Mouse (Mus musculus) MEL (cell line): ENCODE data around the gene Tex9. TPM values are rescaled to one million over a fixed set of nuclear protein-coding genes. Genes with fewer than 3 reads are reported as not detected.
A peak's percentile ranks its signal among the peaks of the same experiment; 100 is the strongest.

Source experiments
- DNase-seq: peaks from one replicate; pipeline ENCODE4 v3.0.0; 2011; ENCODE audit warnings: low read depth, low spot score
- H3K27ac ChIP-seq: 2 replicates; pipeline ENCODE4 v1.5.1; 2012; ENCODE audit warnings: low read depth, mild to moderate bottlenecking, control low read depth, low read length, moderate library complexity; ENCODE audit not compliant: control insufficient read depth
- H3K27me3 ChIP-seq, 2 experiments: fragments of 150-350 bp in 1 of 2; sonication (generic) in 1 of 2; 2 replicates each; pipeline ENCODE4 v1.6.1; 2012; ENCODE audit warnings: low read length in 2 of 2, mild to moderate bottlenecking in 2 of 2, improper control_type of control experiment in 1 of 2, moderate library complexity in 1 of 2; ENCODE audit not compliant: insufficient read depth in 2 of 2, control insufficient read depth in 1 of 2
- H3K36me3 ChIP-seq, 2 experiments: 2 replicates each; pipeline ENCODE4 v1.6.1; 2012 to 2014; ENCODE audit warnings: low read length in 2 of 2, improper control_type of control experiment in 1 of 2, inconsistent platforms in 1 of 2, mild to moderate bottlenecking in 1 of 2; ENCODE audit not compliant: insufficient read depth in 2 of 2, control insufficient read depth in 1 of 2
- H3K4me1 ChIP-seq, 2 experiments: fragments of 150-350 bp in 1 of 2; sonication (generic) in 1 of 2; 2 replicates each; pipeline ENCODE4 v1.6.1; 2012; ENCODE audit warnings: low read length in 2 of 2, improper control_type of control experiment in 1 of 2, mild to moderate bottlenecking in 1 of 2; ENCODE audit not compliant: insufficient read depth in 2 of 2, control insufficient read depth in 1 of 2
- H3K4me3 ChIP-seq, 2 experiments: fragments of 150-350 bp in 1 of 2; sonication (generic) in 1 of 2; 2 replicates each; pipeline ENCODE4 v1.5.1; 2012; ENCODE audit warnings: low read depth in 2 of 2, low read length in 2 of 2, mild to moderate bottlenecking in 2 of 2, moderate library complexity in 2 of 2, control low read depth in 1 of 2, improper control_type of control experiment in 1 of 2; ENCODE audit not compliant: control insufficient read depth in 1 of 2, insufficient read depth in 1 of 2
- H3K79me2 ChIP-seq: 2 replicates; pipeline ENCODE4 v1.6.1; 2012; ENCODE audit warnings: mild to moderate bottlenecking, low read length, moderate library complexity; ENCODE audit not compliant: control insufficient read depth, poor library complexity, insufficient read depth
- H3K9ac ChIP-seq: 2 replicates; pipeline ENCODE4 v1.6.1; 2012; ENCODE audit warnings: low read depth, mild to moderate bottlenecking, control low read depth, low read length, moderate library complexity; ENCODE audit not compliant: control insufficient read depth, poor library complexity, severe bottlenecking
- H3K9me3 ChIP-seq: fragments of 150-350 bp; sonication (generic); replicated peaks from 2 replicates; pipeline ENCODE4 v1.6.1; 2012; ENCODE audit warnings: mild to moderate bottlenecking, low read length, improper control_type of control experiment, moderate library complexity; ENCODE audit not compliant: insufficient read depth
- BHLHE40 ChIP-seq: IDR thresholded peaks from 2 replicates; pipeline ENCODE4 v1.6.1; 2012; ENCODE audit warnings: low read depth, mild to moderate bottlenecking, inconsistent platforms, low read length, improper control_type of control experiment, borderline replicate concordance
- CHD1 ChIP-seq: IDR thresholded peaks from 2 replicates; pipeline ENCODE4 v1.6.1; 2012; ENCODE audit warnings: low read depth, mild to moderate bottlenecking, inconsistent platforms, low read length, improper control_type of control experiment
- E2F4 ChIP-seq: IDR thresholded peaks from 2 replicates; pipeline ENCODE4 v1.6.1; 2011; ENCODE audit warnings: low read depth, low read length, improper control_type of control experiment, borderline replicate concordance
- ELF1 ChIP-seq: IDR thresholded peaks from 2 replicates; pipeline ENCODE4 v1.6.1; 2014; ENCODE audit warnings: low read depth, mild to moderate bottlenecking, inconsistent platforms, low read length, improper control_type of control experiment, moderate library complexity
- ETS1 ChIP-seq: IDR thresholded peaks from 2 replicates; pipeline ENCODE4 v1.6.1; 2012; ENCODE audit warnings: low read depth, mild to moderate bottlenecking, inconsistent platforms, low read length, improper control_type of control experiment, moderate library complexity
- GABPA ChIP-seq: IDR thresholded peaks from 2 replicates; pipeline ENCODE4 v1.6.1; 2012; ENCODE audit warnings: low read depth, mild to moderate bottlenecking, inconsistent platforms, low read length, improper control_type of control experiment, moderate library complexity
- GATA1 ChIP-seq: IDR thresholded peaks from 2 replicates; pipeline ENCODE4 v1.6.1; 2011; ENCODE audit warnings: low read depth, low read length, improper control_type of control experiment
- JUND ChIP-seq: IDR thresholded peaks from 2 replicates; pipeline ENCODE4 v1.6.1; 2011; ENCODE audit warnings: low read depth, mild to moderate bottlenecking, improper control_type of control experiment, low read length
- KAT2A ChIP-seq: conservative IDR thresholded peaks from 2 replicates; pipeline ENCODE4 v1.6.1; 2012; ENCODE audit warnings: low read depth, low read length, improper control_type of control experiment, inconsistent platforms
- MAFK ChIP-seq: IDR thresholded peaks from 2 replicates; pipeline ENCODE4 v1.6.1; 2011; ENCODE audit warnings: low read depth, mild to moderate bottlenecking, low read length, improper control_type of control experiment, borderline replicate concordance
- MAX ChIP-seq: IDR thresholded peaks from 2 replicates; pipeline ENCODE4 v1.6.1; 2011; ENCODE audit warnings: low read length, improper control_type of control experiment
- MEF2A ChIP-seq: IDR thresholded peaks from 2 replicates; pipeline ENCODE4 v1.6.1; 2014; ENCODE audit warnings: low read depth, mild to moderate bottlenecking, inconsistent platforms, low read length, improper control_type of control experiment; ENCODE audit not compliant: poor library complexity, insufficient replicate concordance, severe bottlenecking; ENCODE audit errors: extremely low read depth
- MXI1 ChIP-seq: IDR thresholded peaks from 2 replicates; pipeline ENCODE4 v1.6.1; 2011; ENCODE audit warnings: mild to moderate bottlenecking, low read depth, low read length, improper control_type of control experiment
- MYC ChIP-seq: IDR thresholded peaks from 2 replicates; pipeline ENCODE4 v1.6.1; 2011; ENCODE audit warnings: low read depth, mild to moderate bottlenecking, low read length, improper control_type of control experiment, moderate library complexity
- NRF1 ChIP-seq: IDR thresholded peaks from 2 replicates; pipeline ENCODE4 v1.6.1; 2014; ENCODE audit warnings: low read depth, mild to moderate bottlenecking, inconsistent platforms, low read length, improper control_type of control experiment, moderate library complexity; ENCODE audit not compliant: poor library complexity, insufficient read depth, severe bottlenecking
- POLR2A ChIP-seq, 2 experiments: IDR thresholded peaks; 2 replicates each; pipeline ENCODE4 v1.6.1; 2011 to 2012; ENCODE audit warnings: low read length in 2 of 2, mild to moderate bottlenecking in 2 of 2, control low read depth in 1 of 2, improper control_type of control experiment in 1 of 2, low read depth in 1 of 2, moderate library complexity in 1 of 2; ENCODE audit not compliant: control insufficient read depth in 1 of 2, insufficient read depth in 1 of 2, poor library complexity in 1 of 2
- POLR2AphosphoS2 ChIP-seq: IDR thresholded peaks from 2 replicates; pipeline ENCODE4 v1.6.1; 2011; ENCODE audit warnings: low read length, improper control_type of control experiment
- POLR2AphosphoS5 ChIP-seq: IDR thresholded peaks from 2 replicates; pipeline ENCODE4 v1.6.1; 2012; ENCODE audit warnings: low read depth, borderline replicate concordance, mild to moderate bottlenecking, inconsistent platforms, low read length, moderate library complexity, mixed read lengths
- RCOR1 ChIP-seq: IDR thresholded peaks from 2 replicates; pipeline ENCODE4 v1.6.1; 2012; ENCODE audit warnings: low read depth, mild to moderate bottlenecking, inconsistent platforms, low read length, improper control_type of control experiment
- SIN3A ChIP-seq: IDR thresholded peaks from 2 replicates; pipeline ENCODE4 v1.6.1; 2012; ENCODE audit warnings: low read length, improper control_type of control experiment, inconsistent platforms
- TAL1 ChIP-seq: IDR thresholded peaks from 2 replicates; pipeline ENCODE4 v1.6.1; 2012; ENCODE audit warnings: mild to moderate bottlenecking, inconsistent platforms, low read length, moderate library complexity, mixed read lengths
- TBP ChIP-seq: IDR thresholded peaks from 2 replicates; pipeline ENCODE4 v1.8.0; 2011; ENCODE audit warnings: low read depth, low read length, improper control_type of control experiment
- TCF12 ChIP-seq: IDR thresholded peaks from 2 replicates; pipeline ENCODE4 v1.6.1; 2014; ENCODE audit warnings: low read depth, mild to moderate bottlenecking, inconsistent platforms, low read length, improper control_type of control experiment, moderate library complexity
- UBTF ChIP-seq: IDR thresholded peaks from 2 replicates; pipeline ENCODE4 v1.6.1; 2012; ENCODE audit warnings: low read depth, mild to moderate bottlenecking, inconsistent platforms, low read length, improper control_type of control experiment, moderate library complexity, borderline replicate concordance; ENCODE audit not compliant: insufficient read depth
- USF1 ChIP-seq: IDR thresholded peaks from 2 replicates; pipeline ENCODE4 v1.6.1; 2014; ENCODE audit warnings: low read depth, mild to moderate bottlenecking, inconsistent platforms, low read length, improper control_type of control experiment, moderate library complexity
- USF2 ChIP-seq, 2 experiments: IDR thresholded peaks; 2 replicates each; pipeline ENCODE4 v1.6.1; 2011 to 2012; ENCODE audit warnings: improper control_type of control experiment in 2 of 2, low read length in 2 of 2, borderline replicate concordance in 1 of 2, inconsistent platforms in 1 of 2, low read depth in 1 of 2, mild to moderate bottlenecking in 1 of 2; ENCODE audit not compliant: insufficient read depth in 1 of 2
- ZC3H11A ChIP-seq: IDR thresholded peaks from 2 replicates; pipeline ENCODE4 v1.6.1; 2012; ENCODE audit warnings: low read depth, mild to moderate bottlenecking, inconsistent platforms, low read length, improper control_type of control experiment
- ZKSCAN1 ChIP-seq: IDR thresholded peaks from 2 replicates; pipeline ENCODE4 v1.6.1; 2012; ENCODE audit warnings: low read depth, mild to moderate bottlenecking, inconsistent platforms, low read length, improper control_type of control experiment, moderate library complexity
- ZNF384 ChIP-seq: IDR thresholded peaks from 2 replicates; pipeline ENCODE4 v1.6.1; 2012; ENCODE audit warnings: low read depth, mild to moderate bottlenecking, inconsistent platforms, low read length, improper control_type of control experiment
- polyA plus RNA-seq, 2 experiments: library from polyadenylated mRNA; stranded (reverse) in 1 of 2; unstranded in 1 of 2; fragments of >175 nt in 1 of 2; fragments of >200 nt in 1 of 2; gene quantifications; 2 replicates each; pipeline versions ENCODE4 v1.2.1 to v1.2.4; 2012; ENCODE audit warnings: low replicate concordance in 2 of 2, low read depth in 1 of 2; ENCODE audit not compliant: insufficient read length in 2 of 2, insufficient read depth in 1 of 2, missing spikeins in 1 of 2
- total RNA-seq: library from RNA; depleted of rRNA; stranded (reverse); fragments of 300-350 nt; gene quantifications from 2 replicates; pipeline ENCODE4 v1.2.3, GENCODE M21; 2012

Tex9 gene
- total and polyA plus RNA-seq, 3 experiments, result 7.0 to 17.1 TPM; not detected in 1

GRCm38 (mm10) chr9:72530824-72531223 lies 38.8 kb upstream of the Tex9 start:
- peak overlapping the region; percentile 73 to 84 for H3K4me3 ChIP-seq
- no peak for TF ChIP-seq POLR2AphosphoS5
- no peak for TF ChIP-seq ZNF384
- TF ChIP-seq SIN3A, result no peak
- TF ChIP-seq MAFK, result no peak
- TF ChIP-seq TCF12, result no peak
- TF ChIP-seq, all 39 proteins: peak for 0
- Histone ChIP-seq H3K9me3 (no peaks in the 10 kb centered on the region), H3K27me3 (no peaks in the 10 kb centered on the region), H3K79me2 (peaks cover 18% of the 10 kb centered on the region), H3K4me1 (peaks cover 10% of the 10 kb centered on the region in 2 experiments; a peak in 3 of 4 replicates), H3K27ac (peak overlapping the region; percentile 76), H3K9ac (peak overlapping the region; percentile 100), H3K36me3 (peaks cover 0 to 19% of the 10 kb centered on the region in 2 experiments; a peak in 2 of 4 replicates)
- peak; percentile 62 for DNase-seq

DNA sequence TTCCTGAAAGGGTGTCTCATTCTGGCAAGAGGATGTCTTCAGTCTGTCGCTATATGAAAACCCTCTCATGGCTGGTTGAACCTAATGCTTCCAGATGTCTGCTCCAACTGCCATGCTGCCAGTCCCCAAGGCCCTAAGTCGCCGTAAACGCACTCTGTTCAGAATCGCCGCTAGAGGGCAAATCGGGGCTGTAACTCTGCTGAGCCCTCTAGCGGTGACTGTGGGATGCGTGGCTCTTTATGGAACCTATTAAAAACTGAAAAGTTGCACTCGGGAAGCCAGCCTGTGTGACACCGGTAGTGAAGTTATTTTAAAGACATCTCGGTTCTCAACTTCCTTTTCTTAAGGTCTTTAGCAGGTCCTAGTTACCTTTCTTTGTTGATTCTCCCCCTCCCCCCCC lies 38.2 kb upstream of the Tex9 start:
- Histone ChIP-seq H3K9me3 (no peaks in the 10 kb centered on the region), H3K4me3 (peak overlapping the region; percentile 37 to 42), H3K36me3 (peaks cover 0 to 17% of the 10 kb centered on the region in 2 experiments; a peak in 2 of 4 replicates), H3K27ac (peak overlapping the region; percentile 64), H3K27me3 (no peaks in the 10 kb centered on the region), H3K79me2 (peaks cover 15% of the 10 kb centered on the region), H3K4me1 (peaks cover 10% of the 10 kb centered on the region in 2 experiments; a peak in 3 of 4 replicates), H3K9ac (peak overlapping the region; percentile 100)
- DNase-seq, result peak; percentile 98
- no peak for TF ChIP-seq ZKSCAN1
- TF ChIP-seq TBP, result peak; percentile 84
- TF ChIP-seq CHD1, result no peak
- no peak for TF ChIP-seq E2F4
- TF ChIP-seq USF2 (IDR thresholded peaks at IDR 0.05; ENCODE audit: borderline replicate concordance in 1 of 2, insufficient read depth in 1 of 2, low read depth in 1 of 2, low read length in 2 of 2), result no peak
- peak; percentile 68 for TF ChIP-seq ZC3H11A
- TF ChIP-seq ELF1, result peak; percentile 73
- TF ChIP-seq TCF12, result peak; percentile 71
- TF ChIP-seq MAX, result peak; percentile 83
- TF ChIP-seq RCOR1, result peak; percentile 53; the same call in 1 of the 2 replicates
- TF ChIP-seq JUND, result peak; percentile 73
- no peak for TF ChIP-seq GABPA
- peak; percentile 29; the same call in 1 of the 2 replicates for TF ChIP-seq GATA1
- 0 out of 2 replicates have a peak, but pooled peaks have one; percentile 33 for TF ChIP-seq MEF2A
- TF ChIP-seq NRF1, result 0 out of 2 replicates have a peak, but pooled peaks have one; percentile 16
- 0 out of 2 replicates have a peak, but pooled peaks have one; percentile 9 for TF ChIP-seq USF1
- no peak for TF ChIP-seq BHLHE40
- TF ChIP-seq MXI1, result peak; percentile 88
- peak; percentile 67; the same call in 1 of the 2 replicates for TF ChIP-seq ETS1
- TF ChIP-seq ZNF384, result peak; percentile 72
- TF ChIP-seq SIN3A, result peak; percentile 94
- TF ChIP-seq MYC, result peak; percentile 92; the same call in 1 of the 2 replicates
- TF ChIP-seq POLR2AphosphoS5, result no peak
- no peak for TF ChIP-seq MAFK
- TF ChIP-seq POLR2A (IDR thresholded peaks at IDR 0.05; ENCODE audit: control insufficient read depth in 1 of 2, insufficient read depth in 1 of 2, low read depth in 1 of 2, low read length in 2 of 2, poor library complexity in 1 of 2), result peak in 1 of 2 experiments; percentile 64; a peak in 2 of 4 replicates
- TF ChIP-seq POLR2AphosphoS2, result no peak
- TF ChIP-seq KAT2A, result peak; percentile 38; the same call in 1 of the 2 replicates
- no peak for TF ChIP-seq UBTF
- no peak for TF ChIP-seq TAL1
